ENCODE assay signal across 15 mouse cellular contexts in genomic region chr14:123574936-123575335, GRCm38 (mm10). TPM values are rescaled to one million over a fixed set of nuclear protein-coding genes. Genes with fewer than 3 reads are reported as not detected.
DNase-seq lines count a peak whose midpoint lies in the region; ATAC-seq and TF ChIP-seq lines count a peak whose summit lies in the region.
"Had no signal": no experiment of that assay in that cellular context is flagged by ENCODE, and none has a peak within 500 bp of the region (broad histone marks: within the 10 kb centered on the region; RNA-seq: fewer than 3 reads in every experiment).

No protein-coding gene starts in this region.

- no peak overlapping the region for H3K27ac ChIP-seq in cerebellum, adult 2 months (ENCODE audit: insufficient read depth, low read length)

- ATAC-seq in frontal cortex, adult (ENCODE audit: low TSS enrichment), result peak; percentile 52
- ATAC-seq: activated CD4-positive, CD25-positive, alpha-beta regulatory T cell, adult 4 months; CD4-positive, CD25-positive, alpha-beta regulatory T cell, adult 4 months; Patski had no signal

- no peak for TF ChIP-seq CTCF in cerebellum, adult 2 months (IDR thresholded peaks at IDR 0.05; ENCODE audit: borderline replicate concordance, insufficient read depth, low read depth, low read length)

- no peaks in the 10 kb centered on the region for H3K4me1 ChIP-seq in cerebellum, adult 2 months (ENCODE audit: control insufficient read depth, insufficient read depth, low read length)

- no peaks in the 10 kb centered on the region for H3K27me3 ChIP-seq in cerebellum, adult 2 months (ENCODE audit: control insufficient read depth, insufficient read depth, low read length)
- H3K27me3 ChIP-seq: CH12.LX had no signal

- no peak for TF ChIP-seq POLR2A in cerebellum, adult 2 months (IDR thresholded peaks at IDR 0.05; ENCODE audit: borderline replicate concordance, insufficient read depth, low read length)

- DNase-seq in frontal cortex, postnatal 14 days (ENCODE audit: low spot score in 2 of 2), result no peak
- peak; percentile 45 for DNase-seq in brain, adult 2 months (ENCODE audit: low read depth, low spot score)
- DNase-seq in cerebellum, adult 2 months, result no peak
- DNase-seq: B cell, adult 2 months; cerebellum, adult 11 months; cerebellum, adult 11-12 months; cerebellum, adult 18-20 months; cerebellum, adult 8-10 months had no signal

- no peak overlapping the region for H3K4me3 ChIP-seq in cerebellum, adult 2 months (replicated peaks; ENCODE audit: insufficient read depth, low read depth, low read length)

RNA-seq across cellular contexts. Expression of gene Nalcn, which starts 52.0 kb away (rescaled TPM):
- polyA plus RNA-seq in cerebellum, adult 2 months (2012; rRNA removed), result 32.1 and 32.8 TPM in 2 replicates
- polyA plus RNA-seq: activated CD4-positive, CD25-positive, alpha-beta regulatory T cell, adult 4 months; C2C12; CD4-positive, CD25-positive, alpha-beta regulatory T cell, adult 4 months; G1E had no signal
